27 mouse cellular contexts compared by ENCODE assay signal in the genomic region with DNA sequence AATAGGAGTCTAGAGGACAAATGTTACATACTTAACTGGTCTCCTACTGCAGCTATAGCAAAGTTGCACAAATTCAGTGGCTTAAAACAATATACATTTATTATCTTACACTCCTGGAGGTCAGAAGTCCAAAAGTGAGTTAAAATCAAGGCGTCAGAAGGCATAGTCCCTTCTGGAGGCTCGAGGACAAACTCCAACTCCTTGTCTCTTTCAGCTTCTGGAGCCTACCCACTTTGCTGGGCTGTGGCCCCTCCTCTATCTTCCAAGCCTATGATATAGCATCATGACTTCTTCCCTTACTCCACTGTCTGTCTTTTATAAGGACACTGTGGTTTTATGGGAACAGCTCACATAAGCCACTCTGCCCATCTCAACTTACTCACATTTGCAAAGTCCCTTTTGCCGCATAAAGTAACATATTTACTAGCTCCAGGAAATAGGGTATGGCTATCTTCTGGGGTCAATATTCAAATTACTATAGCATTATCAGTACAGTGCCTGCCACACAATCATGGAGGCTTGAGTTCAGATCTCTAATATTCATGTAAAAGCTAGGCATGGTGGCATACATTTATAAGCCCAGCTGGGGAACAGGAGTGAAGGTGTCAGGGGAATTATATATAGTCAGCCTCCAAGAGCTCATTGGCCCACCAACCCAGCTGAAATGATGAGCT. TPM values are rescaled to one million over a fixed set of nuclear protein-coding genes. Genes with fewer than 3 reads are reported as not detected.
A peak's percentile ranks its signal among the peaks of the same experiment; 100 is the strongest.
DNase-seq lines count a peak whose midpoint lies in the region; ATAC-seq lines count a peak whose summit lies in the region.
"Had no signal": no experiment of that assay in that cellular context is flagged by ENCODE, and none has a peak within 500 bp of the region (broad histone marks: within the 10 kb centered on the region; RNA-seq: fewer than 3 reads in every experiment).

No protein-coding gene starts in this region.

- no peaks in the 10 kb centered on the region for H3K27me3 ChIP-seq in intestine, embryonic 15.5 days (replicated peaks)
- H3K27me3 ChIP-seq in intestine, embryonic 16.5 days (replicated peaks; ENCODE audit: control insufficient read depth, insufficient read depth, low read length): no peaks in the 10 kb centered on the region
- H3K27me3 ChIP-seq: embryonic facial prominence, embryonic 13.5 days; embryonic facial prominence, embryonic 15.5 days; forebrain, embryonic 12.5 days had no signal

- H3K9me3 ChIP-seq in intestine, embryonic 15.5 days: no peaks in the 10 kb centered on the region
- no peaks in the 10 kb centered on the region for H3K9me3 ChIP-seq in intestine, embryonic 16.5 days (ENCODE audit: control insufficient read depth, low read length)
- H3K9me3 ChIP-seq: embryonic facial prominence, embryonic 13.5 days; embryonic facial prominence, embryonic 15.5 days; forebrain, embryonic 10.5 days; forebrain, embryonic 12.5 days had no signal

- ATAC-seq in intestine, embryonic 15.5 days: peak; percentile 93
- peak; percentile 95 for ATAC-seq in intestine, embryonic 16.5 days
- ATAC-seq in megakaryocyte-erythroid progenitor cell, adult 5-6 weeks (replicated peaks; ENCODE audit: low FRiP score, low TSS enrichment, poor library complexity, severe bottlenecking): no peak
- ATAC-seq: forebrain, embryonic 14.5 days had no signal

- peak; percentile 59 for DNase-seq in large intestine, adult 2 months (ENCODE audit: low read depth, low spot score)
- DNase-seq in heart, postnatal 14 days: no peak
- no peak for DNase-seq in layer of hippocampus, adult 18-20 months (ENCODE audit: low spot score in 2 of 2)
- DNase-seq: adrenal gland, adult 2 months; adrenal gland, postnatal 10 days; adrenal gland, postnatal 25 days; cerebellum, adult 11 months; cerebellum, adult 18-20 months; cerebellum, adult 8-10 months; cerebellum, adult 9-11 months; cerebellum, postnatal 14 days; cerebellum, postnatal 36 days; embryo, embryonic 11 days had no signal

- H3K4me3 ChIP-seq in intestine, embryonic 15.5 days (replicated peaks): no peak overlapping the region
- H3K4me3 ChIP-seq in intestine, embryonic 16.5 days (ENCODE audit: low read length): no peak overlapping the region
- H3K4me3 ChIP-seq: embryonic facial prominence, embryonic 13.5 days; embryonic facial prominence, embryonic 15.5 days; erythroblast, embryonic 14.5 days; forebrain, embryonic 10.5 days; forebrain, embryonic 12.5 days had no signal

- H3K9ac ChIP-seq in intestine, embryonic 15.5 days: no peak overlapping the region
- no peak overlapping the region for H3K9ac ChIP-seq in intestine, embryonic 16.5 days (ENCODE audit: low read depth, low read length)
- H3K9ac ChIP-seq: embryonic facial prominence, embryonic 13.5 days; embryonic facial prominence, embryonic 15.5 days; forebrain, embryonic 12.5 days had no signal

- no peak overlapping the region for H3K4me2 ChIP-seq in intestine, embryonic 15.5 days (replicated peaks)
- H3K4me2 ChIP-seq in intestine, embryonic 16.5 days (ENCODE audit: low read depth, low read length): no peak overlapping the region
- H3K4me2 ChIP-seq: embryonic facial prominence, embryonic 13.5 days; embryonic facial prominence, embryonic 15.5 days; forebrain, embryonic 12.5 days had no signal

- 63% methylated on average over 3 of the region's 3 CpGs for WGBS in intestine, embryonic 15.5 days
- 65% methylated on average over 3 of the region's 3 CpGs for WGBS in intestine, embryonic 16.5 days
- 29% methylated on average over 3 of the region's 3 CpGs for WGBS in large intestine, adult 2 months

- H3K4me1 ChIP-seq in intestine, embryonic 15.5 days (replicated peaks): no peaks in the 10 kb centered on the region
- H3K4me1 ChIP-seq in intestine, embryonic 16.5 days (ENCODE audit: control insufficient read depth, insufficient read depth, low read length): no peaks in the 10 kb centered on the region
- H3K4me1 ChIP-seq: embryonic facial prominence, embryonic 13.5 days; embryonic facial prominence, embryonic 15.5 days; forebrain, embryonic 10.5 days; forebrain, embryonic 12.5 days had no signal

- intact Hi-C loops in heart, postnatal 14 days (cut with DNase I): no loop called here

- H3K27ac ChIP-seq in intestine, embryonic 15.5 days: no peak overlapping the region
- peak overlapping the region; percentile 54 for H3K27ac ChIP-seq in intestine, embryonic 16.5 days (ENCODE audit: low read length)
- H3K27ac ChIP-seq: embryonic facial prominence, embryonic 13.5 days; embryonic facial prominence, embryonic 15.5 days; forebrain, embryonic 10.5 days; forebrain, embryonic 12.5 days had no signal

- no peaks in the 10 kb centered on the region for H3K36me3 ChIP-seq in intestine, embryonic 15.5 days
- H3K36me3 ChIP-seq in intestine, embryonic 16.5 days (ENCODE audit: control insufficient read depth, insufficient read depth, low read length): no peaks in the 10 kb centered on the region
- H3K36me3 ChIP-seq: embryonic facial prominence, embryonic 13.5 days; embryonic facial prominence, embryonic 15.5 days; forebrain, embryonic 10.5 days; forebrain, embryonic 12.5 days had no signal

RNA-seq across cellular contexts. Expression of gene Slc26a3, which starts 31.4 kb away (rescaled TPM):
- 12.5 and 13.4 TPM in 2 replicates for polyA plus RNA-seq in intestine, embryonic 15.5 days (2015; fragmentation: Nextera tagmentation; extraction: Ambion mirVana)
- 26.7 and 30.0 TPM in 2 replicates for polyA plus RNA-seq in intestine, embryonic 16.5 days (2015; fragmentation: Nextera tagmentation; extraction: Ambion mirVana)
- 25.3 and 57.8 TPM in 2 replicates for polyA plus RNA-seq in large intestine, adult 2 months (2012; rRNA removed)
- 1 to 10 TPM; 1.1 to 2.0 TPM for total RNA-seq in heart, postnatal 14 days (2021)
- total RNA-seq in megakaryocyte-erythroid progenitor cell, adult 5-6 weeks (2014; fragmentation: Nextera tagmentation): not detected in 2 replicates
- not detected in 2 replicates for total RNA-seq in megakaryocyte-erythroid progenitor cell, adult 5-6 weeks (2017)
- total RNA-seq in layer of hippocampus, adult 18-20 months (2021): under 1 TPM; 0.20 to 0.30 TPM
- total RNA-seq: common myeloid progenitor, adult 5-6 weeks; ES-E14; MEL had no signal
- polyA plus RNA-seq: adrenal gland, adult 2 months; C2C12; embryonic facial prominence, embryonic 11.5 days; embryonic facial prominence, embryonic 13.5 days; erythroblast, embryonic 14.5 days; forebrain, embryonic 10.5 days had no signal
